Mouse (Mus musculus): ENCODE data around the gene Polr1b. TPM values are rescaled to one million over a fixed set of nuclear protein-coding genes. Genes with fewer than 3 reads are reported as not detected.

The Polr1b gene
- polyA plus RNA-seq, 1 experiment from 2014 or later: 23.0 TPM

- Histone ChIP-seq H3K4me3 (ENCODE audit: low read depth, low read length) (peak overlapping the region; percentile 60), H3K9ac (ENCODE audit: low read length) (peak overlapping the region; percentile 61), H3K36me3 (ENCODE audit: control insufficient read depth, insufficient read depth, low read length) (peaks cover 24% of the 10 kb centered on the region), H3K4me1 (ENCODE audit: control insufficient read depth, insufficient read depth, low read length) (no peaks in the 10 kb centered on the region), H3K27ac (replicated peaks; ENCODE audit: low read depth, low read length) (peak overlapping the region; percentile 84), H3K9me3 (ENCODE audit: control insufficient read depth, low read length) (no peaks in the 10 kb centered on the region), H3K27me3 (ENCODE audit: control insufficient read depth, insufficient read depth, low read length) (no peaks in the 10 kb centered on the region), H3K4me2 (ENCODE audit: low read depth, severe bottlenecking) (peak overlapping the region; percentile 83)
- no peak; the same call in 1 of the 2 replicates for ATAC-seq (ENCODE audit: insufficient number of reproducible peaks, low FRiP score, low TSS enrichment, low read depth)
- no peak for DNase-seq (ENCODE audit: low spot score)
- 42% methylated on average over 18 of the region's 18 CpGs for WGBS
These were observed 29.3 kb downstream of the Polr1b start for GRCm38 (mm10) chr2:129129987-129130545.

GRCm38 (mm10) chr2:129130776-129131175, 30.0 kb downstream of the Polr1b start:
- DNase-seq (ENCODE audit: low spot score): no peak
- no peak for ATAC-seq (ENCODE audit: insufficient number of reproducible peaks, low FRiP score, low TSS enrichment, low read depth)
- no peak overlapping the region; the same call in 1 of the 2 replicates for H3K4me2 ChIP-seq (ENCODE audit: low read depth, severe bottlenecking)
- H3K27me3 ChIP-seq (ENCODE audit: control insufficient read depth, insufficient read depth, low read length): no peaks in the 10 kb centered on the region
- H3K27ac ChIP-seq (replicated peaks; ENCODE audit: low read depth, low read length): no peak overlapping the region
- 93% methylated on average over 2 of the region's 2 CpGs for WGBS
- no peak overlapping the region for H3K9ac ChIP-seq (ENCODE audit: low read length)
- no peak overlapping the region for H3K4me3 ChIP-seq (ENCODE audit: low read depth, low read length)
- H3K4me1 ChIP-seq (ENCODE audit: control insufficient read depth, insufficient read depth, low read length): no peaks in the 10 kb centered on the region
- H3K36me3 ChIP-seq (ENCODE audit: control insufficient read depth, insufficient read depth, low read length): peaks cover 23% of the 10 kb centered on the region
- no peaks in the 10 kb centered on the region for H3K9me3 ChIP-seq (ENCODE audit: control insufficient read depth, low read length)

GRCm38 (mm10) chr2:129132231-129132630, 31.4 kb downstream of the Polr1b start:
- ATAC-seq (ENCODE audit: insufficient number of reproducible peaks, low FRiP score, low TSS enrichment, low read depth): no peak
- 94% methylated on average over 7 of the region's 7 CpGs for WGBS
- Histone ChIP-seq H3K9me3 (ENCODE audit: control insufficient read depth, low read length) (no peaks in the 10 kb centered on the region), H3K4me3 (ENCODE audit: low read depth, low read length) (no peak overlapping the region), H3K4me1 (ENCODE audit: control insufficient read depth, insufficient read depth, low read length) (no peaks in the 10 kb centered on the region), H3K4me2 (ENCODE audit: low read depth, severe bottlenecking) (no peak overlapping the region), H3K27ac (replicated peaks; ENCODE audit: low read depth, low read length) (no peak overlapping the region), H3K36me3 (ENCODE audit: control insufficient read depth, insufficient read depth, low read length) (peaks cover 17% of the 10 kb centered on the region), H3K9ac (ENCODE audit: low read length) (no peak overlapping the region), H3K27me3 (ENCODE audit: control insufficient read depth, insufficient read depth, low read length) (no peaks in the 10 kb centered on the region)
- DNase-seq (ENCODE audit: low spot score): no peak

- Histone ChIP-seq H3K4me1 (ENCODE audit: control insufficient read depth, insufficient read depth, low read length) (no peaks in the 10 kb centered on the region), H3K9ac (ENCODE audit: low read length) (no peak overlapping the region), H3K9me3 (ENCODE audit: control insufficient read depth, low read length) (no peaks in the 10 kb centered on the region), H3K4me3 (ENCODE audit: low read depth, low read length) (no peak overlapping the region), H3K4me2 (ENCODE audit: low read depth, severe bottlenecking) (no peak overlapping the region), H3K36me3 (ENCODE audit: control insufficient read depth, insufficient read depth, low read length) (peaks cover 17% of the 10 kb centered on the region), H3K27me3 (ENCODE audit: control insufficient read depth, insufficient read depth, low read length) (no peaks in the 10 kb centered on the region), H3K27ac (replicated peaks; ENCODE audit: low read depth, low read length) (no peak overlapping the region)
- no peak for DNase-seq (ENCODE audit: low spot score)
- 96% methylated on average over 14 of the region's 14 CpGs for WGBS
- ATAC-seq (ENCODE audit: insufficient number of reproducible peaks, low FRiP score, low TSS enrichment, low read depth): no peak
These were observed 32.4 kb downstream of the Polr1b start for GRCm38 (mm10) chr2:129133006-129133805.

- Histone ChIP-seq H3K9ac (ENCODE audit: low read length) (no peak overlapping the region), H3K36me3 (ENCODE audit: control insufficient read depth, insufficient read depth, low read length) (no peaks in the 10 kb centered on the region), H3K9me3 (ENCODE audit: control insufficient read depth, low read length) (no peaks in the 10 kb centered on the region), H3K27me3 (ENCODE audit: control insufficient read depth, insufficient read depth, low read length) (no peaks in the 10 kb centered on the region), H3K27ac (replicated peaks; ENCODE audit: low read depth, low read length) (no peak overlapping the region), H3K4me2 (ENCODE audit: low read depth, severe bottlenecking) (no peak overlapping the region), H3K4me3 (ENCODE audit: low read depth, low read length) (no peak overlapping the region), H3K4me1 (ENCODE audit: control insufficient read depth, insufficient read depth, low read length) (no peaks in the 10 kb centered on the region)
- DNase-seq (ENCODE audit: low spot score): no peak
- 90% methylated on average over 10 of the region's 10 CpGs for WGBS
- no peak for ATAC-seq (ENCODE audit: insufficient number of reproducible peaks, low FRiP score, low TSS enrichment, low read depth)
These were observed 39.1 kb downstream of the Polr1b start for GRCm38 (mm10) chr2:129139906-129140305.

GRCm38 (mm10) chr2:129148836-129149235, 48.0 kb downstream of the Polr1b start:
- Histone ChIP-seq H3K27ac (replicated peaks; ENCODE audit: low read depth, low read length) (no peak overlapping the region), H3K4me2 (ENCODE audit: low read depth, severe bottlenecking) (no peak overlapping the region), H3K4me3 (ENCODE audit: low read depth, low read length) (no peak overlapping the region), H3K36me3 (ENCODE audit: control insufficient read depth, insufficient read depth, low read length) (no peaks in the 10 kb centered on the region), H3K27me3 (ENCODE audit: control insufficient read depth, insufficient read depth, low read length) (no peaks in the 10 kb centered on the region), H3K9ac (ENCODE audit: low read length) (no peak overlapping the region), H3K9me3 (ENCODE audit: control insufficient read depth, low read length) (no peaks in the 10 kb centered on the region), H3K4me1 (ENCODE audit: control insufficient read depth, insufficient read depth, low read length) (no peaks in the 10 kb centered on the region)
- 73% methylated on average over 2 of the region's 2 CpGs for WGBS
- DNase-seq (ENCODE audit: low spot score) (no peak), ATAC-seq (ENCODE audit: insufficient number of reproducible peaks, low FRiP score, low TSS enrichment, low read depth) (no peak)

- no peak for ATAC-seq (ENCODE audit: insufficient number of reproducible peaks, low FRiP score, low TSS enrichment, low read depth)
- Histone ChIP-seq H3K9me3 (ENCODE audit: control insufficient read depth, low read length) (no peaks in the 10 kb centered on the region), H3K36me3 (ENCODE audit: control insufficient read depth, insufficient read depth, low read length) (no peaks in the 10 kb centered on the region), H3K4me2 (ENCODE audit: low read depth, severe bottlenecking) (no peak overlapping the region), H3K27ac (replicated peaks; ENCODE audit: low read depth, low read length) (no peak overlapping the region), H3K4me3 (ENCODE audit: low read depth, low read length) (no peak overlapping the region), H3K9ac (ENCODE audit: low read length) (no peak overlapping the region), H3K4me1 (ENCODE audit: control insufficient read depth, insufficient read depth, low read length) (no peaks in the 10 kb centered on the region), H3K27me3 (ENCODE audit: control insufficient read depth, insufficient read depth, low read length) (no peaks in the 10 kb centered on the region)
- DNase-seq (ENCODE audit: low spot score): no peak
- WGBS: 85% methylated on average over 5 of the region's 5 CpGs
These were observed 49.6 kb downstream of the Polr1b start for GRCm38 (mm10) chr2:129150386-129150785.

- no peak overlapping the region for H3K27ac ChIP-seq (replicated peaks; ENCODE audit: low read depth, low read length)
- H3K4me1 ChIP-seq (ENCODE audit: control insufficient read depth, insufficient read depth, low read length): no peaks in the 10 kb centered on the region
- no peaks in the 10 kb centered on the region for H3K27me3 ChIP-seq (ENCODE audit: control insufficient read depth, insufficient read depth, low read length)
- no peak overlapping the region for H3K4me3 ChIP-seq (ENCODE audit: low read depth, low read length)
- no peak for ATAC-seq (ENCODE audit: insufficient number of reproducible peaks, low FRiP score, low TSS enrichment, low read depth)
- no peak overlapping the region for H3K4me2 ChIP-seq (ENCODE audit: low read depth, severe bottlenecking)
- no peaks in the 10 kb centered on the region for H3K9me3 ChIP-seq (ENCODE audit: control insufficient read depth, low read length)
- no peaks in the 10 kb centered on the region for H3K36me3 ChIP-seq (ENCODE audit: control insufficient read depth, insufficient read depth, low read length)
- no peak for DNase-seq (ENCODE audit: low spot score)
- H3K9ac ChIP-seq (ENCODE audit: low read length): no peak overlapping the region
- 92% methylated on average over 9 of the region's 9 CpGs for WGBS
These were observed 50.3 kb downstream of the Polr1b start for GRCm38 (mm10) chr2:129151111-129151510.

All from limb, embryonic 11.5 days (tissue).